Mouse (Mus musculus) Patski (cell line): ENCODE measurements at regions not wholly inside any gene's neighbourhood (a gene's known extent, or its start where the extent isn't known, plus 50 kb on each side); places are given as distances from the start of the nearest gene placed in this dataset.

Experiments
- ATAC-seq: fragments of 100-300 bp; one replicate; pipeline ENCODE4 v1.8.0; 2021
- CTCF ChIA-PET: fragments of 350-600 bp; sonication (Branson Sonifier 250); formaldehyde crosslinking; loops from one replicate; lab custom pipeline; 2022; ENCODE audit warnings: inconsistent platforms; lab: Charles Lee
- POLR2A ChIA-PET: fragments of 350-600 bp; sonication (Branson Sonifier 250); formaldehyde crosslinking; loops from one replicate; lab custom pipeline; 2022; ENCODE audit warnings: antibody characterized with exemption, inconsistent platforms; lab: Charles Lee
- DNase-seq: peaks from one replicate; pipeline ENCODE4 v3.0.0-alpha.2; 2011; ENCODE audit warnings: low read depth, low spot score
- H3K27me3 ChIP-seq: fragments of 371-371 bp; one replicate; pipeline ENCODE4 v1.5.1; 2021
- CTCF ChIP-seq: fragments of 100-300 bp; IDR thresholded peaks from one replicate; pipeline ENCODE4 v1.5.1; 2021
- in situ Hi-C: fragments of 300-500 bp; cut with MboI; formaldehyde crosslinking; loops from 3 replicates; pipeline ENCODE4 v1.11.1; 2018; ENCODE audit warnings: low pct_unique_long_range_greater_than_20kb, mixed read lengths

- H3K27me3 ChIP-seq = peaks cover 44% of the 10 kb centered on the region
- ATAC-seq (no peak), DNase-seq (no peak)
- CTCF ChIA-PET = interaction anchor here (1.2 to 2.3 kb wide), 3 partner anchors 9 to 30 kb away, joined by 4 to 9 read pairs (median 4); no protein-coding TSS in a partner anchor
- POLR2A ChIA-PET = no interaction called here
- in situ Hi-C loops = no loop called here
- TF ChIP-seq CTCF = no peak
Measured at GRCm38 (mm10) chr3:107387314-107388087, 54.0 kb upstream of the Rbm15 start.

GRCm38 (mm10) chr3:107386432-107386831 is 53.0 kb upstream of the Rbm15 start:
- no peak for DNase-seq
- H3K27me3 ChIP-seq = peaks cover 39% of the 10 kb centered on the region
- in situ Hi-C loops = no loop called here

More at GRCm38 (mm10) chr3:107386432-107386831, 53.0 kb upstream of the Rbm15 start:
- no peak for ATAC-seq
- TF ChIP-seq CTCF = no peak
- POLR2A ChIA-PET = no interaction called here
- CTCF ChIA-PET = interaction anchor here (1.2 to 2.3 kb wide), 2 partner anchors 8 to 11 kb away, joined by 4 to 9 read pairs; no protein-coding TSS in a partner anchor
